Mouse (Mus musculus): Measurements from ENCODE around the gene Shb. TPM values are rescaled to one million over a fixed set of nuclear protein-coding genes. Genes with fewer than 3 reads are reported as not detected.

The Shb gene
- polyA plus RNA-seq, 1 experiment, result 71.5 TPM

- WGBS, result 77% methylated on average over 3 of the region's 3 CpGs
- no peaks in the 10 kb centered on the region; the same call in 1 of the 2 replicates for H3K4me1 ChIP-seq (ENCODE audit: control insufficient read depth, insufficient read depth, insufficient read length, low read length)
- no peaks in the 10 kb centered on the region for H3K27me3 ChIP-seq (ENCODE audit: control insufficient read depth, insufficient read depth, low read length)
- TF ChIP-seq POLR2A (IDR thresholded peaks at IDR 0.05; ENCODE audit: low read depth, low read length), result no peak
- no peak for TF ChIP-seq CTCF (IDR thresholded peaks at IDR 0.05; ENCODE audit: extremely low read depth, insufficient read length, insufficient replicate concordance, low read depth, low read length)
- H3K36me3 ChIP-seq (ENCODE audit: control insufficient read depth, insufficient read depth, low read length), result peaks cover 37% of the 10 kb centered on the region
- no peak overlapping the region for H3K27ac ChIP-seq (ENCODE audit: insufficient read depth, low read depth, low read length)
- no peak overlapping the region for H3K4me3 ChIP-seq (ENCODE audit: low read depth, low read length)
These were observed 87.0 kb downstream of the Shb start for GRCm38 (mm10) chr4:45445235-45445634.

GRCm38 (mm10) chr4:45444813-45445212 is 87.5 kb downstream of the Shb start:
- no peaks in the 10 kb centered on the region; the same call in 1 of the 2 replicates for H3K4me1 ChIP-seq (ENCODE audit: control insufficient read depth, insufficient read depth, insufficient read length, low read length)
- TF ChIP-seq CTCF (IDR thresholded peaks at IDR 0.05; ENCODE audit: extremely low read depth, insufficient read length, insufficient replicate concordance, low read depth, low read length) (no peak), POLR2A (IDR thresholded peaks at IDR 0.05; ENCODE audit: low read depth, low read length) (no peak)
- H3K36me3 ChIP-seq (ENCODE audit: control insufficient read depth, insufficient read depth, low read length), result peaks cover 39% of the 10 kb centered on the region
- WGBS, result 81% methylated on average over 4 of the region's 4 CpGs
- H3K27ac ChIP-seq (ENCODE audit: insufficient read depth, low read depth, low read length), result no peak overlapping the region
- H3K27me3 ChIP-seq (ENCODE audit: control insufficient read depth, insufficient read depth, low read length), result no peaks in the 10 kb centered on the region
- H3K4me3 ChIP-seq (ENCODE audit: low read depth, low read length), result no peak overlapping the region

- Histone ChIP-seq H3K27me3 (ENCODE audit: control insufficient read depth, insufficient read depth, low read length) (no peaks in the 10 kb centered on the region), H3K4me1 (ENCODE audit: control insufficient read depth, insufficient read depth, insufficient read length, low read length) (no peaks in the 10 kb centered on the region; the same call in 1 of the 2 replicates), H3K27ac (ENCODE audit: insufficient read depth, low read depth, low read length) (no peak overlapping the region), H3K36me3 (ENCODE audit: control insufficient read depth, insufficient read depth, low read length) (peaks cover 42% of the 10 kb centered on the region), H3K4me3 (ENCODE audit: low read depth, low read length) (no peak overlapping the region)
- 77% methylated on average over 7 of the region's 7 CpGs for WGBS
- TF ChIP-seq POLR2A (IDR thresholded peaks at IDR 0.05; ENCODE audit: low read depth, low read length) (no peak), CTCF (IDR thresholded peaks at IDR 0.05; ENCODE audit: extremely low read depth, insufficient read length, insufficient replicate concordance, low read depth, low read length) (no peak)
These were observed 88.6 kb downstream of the Shb start for GRCm38 (mm10) chr4:45443652-45444051.

GRCm38 (mm10) chr4:45442237-45442636 is 90.0 kb downstream of the Shb start:
- Histone ChIP-seq H3K27me3 (ENCODE audit: control insufficient read depth, insufficient read depth, low read length) (no peaks in the 10 kb centered on the region), H3K4me3 (ENCODE audit: low read depth, low read length) (no peak overlapping the region), H3K36me3 (ENCODE audit: control insufficient read depth, insufficient read depth, low read length) (peaks cover 38% of the 10 kb centered on the region), H3K27ac (ENCODE audit: insufficient read depth, low read depth, low read length) (no peak overlapping the region), H3K4me1 (ENCODE audit: control insufficient read depth, insufficient read depth, insufficient read length, low read length) (no peaks in the 10 kb centered on the region)
- no peak for TF ChIP-seq CTCF (IDR thresholded peaks at IDR 0.05; ENCODE audit: extremely low read depth, insufficient read length, insufficient replicate concordance, low read depth, low read length)
- no peak for TF ChIP-seq POLR2A (IDR thresholded peaks at IDR 0.05; ENCODE audit: low read depth, low read length)
- WGBS, result 75% methylated on average over 3 of the region's 3 CpGs

- no peak for TF ChIP-seq POLR2A (IDR thresholded peaks at IDR 0.05; ENCODE audit: low read depth, low read length)
- TF ChIP-seq CTCF (IDR thresholded peaks at IDR 0.05; ENCODE audit: extremely low read depth, insufficient read length, insufficient replicate concordance, low read depth, low read length), result no peak
- Histone ChIP-seq H3K4me1 (ENCODE audit: control insufficient read depth, insufficient read depth, insufficient read length, low read length) (no peaks in the 10 kb centered on the region), H3K36me3 (ENCODE audit: control insufficient read depth, insufficient read depth, low read length) (peaks cover 34% of the 10 kb centered on the region), H3K27ac (ENCODE audit: insufficient read depth, low read depth, low read length) (no peak overlapping the region), H3K4me3 (ENCODE audit: low read depth, low read length) (no peak overlapping the region), H3K27me3 (ENCODE audit: control insufficient read depth, insufficient read depth, low read length) (no peaks in the 10 kb centered on the region)
- 66% methylated on average over 1 of the region's 1 CpGs for WGBS
These were observed 90.5 kb downstream of the Shb start for GRCm38 (mm10) chr4:45441778-45442177.

- H3K4me3 ChIP-seq (ENCODE audit: low read depth, low read length), result no peak overlapping the region
- TF ChIP-seq CTCF (IDR thresholded peaks at IDR 0.05; ENCODE audit: extremely low read depth, insufficient read length, insufficient replicate concordance, low read depth, low read length) (no peak), POLR2A (IDR thresholded peaks at IDR 0.05; ENCODE audit: low read depth, low read length) (no peak)
- 66% methylated on average over 5 of the region's 5 CpGs for WGBS
- no peaks in the 10 kb centered on the region for H3K27me3 ChIP-seq (ENCODE audit: control insufficient read depth, insufficient read depth, low read length)
- H3K4me1 ChIP-seq (ENCODE audit: control insufficient read depth, insufficient read depth, insufficient read length, low read length), result 0 out of 2 replicates have a peak, but pooled peaks cover 3% of the 10 kb centered on the region
- H3K27ac ChIP-seq (ENCODE audit: insufficient read depth, low read depth, low read length), result no peak overlapping the region
- H3K36me3 ChIP-seq (ENCODE audit: control insufficient read depth, insufficient read depth, low read length), result peaks cover 22% of the 10 kb centered on the region
These were observed 93.0 kb downstream of the Shb start for GRCm38 (mm10) chr4:45439281-45439680.

- 91% methylated on average over 3 of the region's 3 CpGs for WGBS
- H3K27ac ChIP-seq (ENCODE audit: insufficient read depth, low read depth, low read length), result no peak overlapping the region
- H3K36me3 ChIP-seq (ENCODE audit: control insufficient read depth, insufficient read depth, low read length), result peaks cover 19% of the 10 kb centered on the region
- no peak overlapping the region for H3K4me3 ChIP-seq (ENCODE audit: low read depth, low read length)
- H3K27me3 ChIP-seq (ENCODE audit: control insufficient read depth, insufficient read depth, low read length), result no peaks in the 10 kb centered on the region
- H3K4me1 ChIP-seq (ENCODE audit: control insufficient read depth, insufficient read depth, insufficient read length, low read length), result 0 out of 2 replicates have a peak, but pooled peaks cover 3% of the 10 kb centered on the region
- TF ChIP-seq POLR2A (IDR thresholded peaks at IDR 0.05; ENCODE audit: low read depth, low read length) (no peak), CTCF (IDR thresholded peaks at IDR 0.05; ENCODE audit: extremely low read depth, insufficient read length, insufficient replicate concordance, low read depth, low read length) (no peak)
These were observed 95.3 kb downstream of the Shb start for GRCm38 (mm10) chr4:45437010-45437409.

Data from small intestine, adult 2 months (tissue).